Mouse (Mus musculus) small intestine, adult 2 months (tissue): ENCODE measurements around the gene Tnik. TPM values are rescaled to one million over a fixed set of nuclear protein-coding genes. Genes with fewer than 3 reads are reported as not detected.

Experiments used
- H3K27ac ChIP-seq: fragments of 200-500 bp; 2 replicates; pipeline ENCODE4 v1.5.1; 2012; ENCODE audit warnings: low read depth, low read length, control low read depth, inconsistent platforms; ENCODE audit not compliant: insufficient read depth
- H3K27me3 ChIP-seq: fragments of 200-500 bp; 2 replicates; pipeline ENCODE4 v1.6.1; 2012; ENCODE audit warnings: mild to moderate bottlenecking, moderate library complexity, low read length, inconsistent platforms; ENCODE audit not compliant: control insufficient read depth, insufficient read depth
- H3K36me3 ChIP-seq: fragments of 200-500 bp; 2 replicates; pipeline ENCODE4 v1.6.1; 2012; ENCODE audit warnings: mild to moderate bottlenecking, low read length, control low read depth, inconsistent platforms; ENCODE audit not compliant: control insufficient read depth, insufficient read depth
- H3K4me1 ChIP-seq: fragments of 200-500 bp; 2 replicates; pipeline ENCODE4 v1.6.1; 2012; ENCODE audit warnings: low read length, inconsistent platforms, mixed read lengths; ENCODE audit not compliant: control insufficient read depth, insufficient read depth, insufficient read length
- H3K4me3 ChIP-seq: fragments of 200-500 bp; 2 replicates; pipeline ENCODE4 v1.5.1; 2012; ENCODE audit warnings: low read depth, mild to moderate bottlenecking, control low read depth, inconsistent platforms, low read length, moderate library complexity
- CTCF ChIP-seq: fragments of 200-500 bp; IDR thresholded peaks from 2 replicates; pipeline ENCODE4 v1.5.1; 2012; ENCODE audit warnings: low read depth, mild to moderate bottlenecking, control low read depth, inconsistent platforms, low read length, moderate library complexity, mixed read lengths; ENCODE audit not compliant: insufficient replicate concordance, insufficient read length; ENCODE audit errors: extremely low read depth
- POLR2A ChIP-seq: fragments of 200-500 bp; IDR thresholded peaks from 2 replicates; pipeline ENCODE4 v1.6.1; 2012; ENCODE audit warnings: low read depth, mild to moderate bottlenecking, control low read depth, inconsistent platforms, low read length, moderate library complexity
- WGBS: fragments of 180-500 bp; shearing (Covaris S2); methylation state at CpG from one replicate; pipeline ENCODE4 v1.1.7; 2018; 5-methylcytosine and 5-hydroxymethylcytosine counted together
- polyA plus RNA-seq: library from polyadenylated mRNA; depleted of rRNA; stranded (reverse); fragments of >200 nt; gene quantifications from 2 replicates; pipeline ENCODE4 v1.2.3, GENCODE M21; 2012

Tnik gene
- polyA plus RNA-seq, 1 experiment = 10.8 TPM

GRCm38 (mm10) chr3:28643252-28643947 lies 380.4 kb downstream of the Tnik start:
- 86% methylated on average over 9 of the region's 9 CpGs for WGBS
- no peaks in the 10 kb centered on the region for H3K4me1 ChIP-seq
- no peak for TF ChIP-seq POLR2A
- no peak for TF ChIP-seq CTCF
- no peaks in the 10 kb centered on the region for H3K27me3 ChIP-seq
- H3K27ac ChIP-seq = no peak overlapping the region
- H3K36me3 ChIP-seq = peaks cover 24% of the 10 kb centered on the region
- no peak overlapping the region for H3K4me3 ChIP-seq

GRCm38 (mm10) chr3:28652574-28652973 lies 389.6 kb downstream of the Tnik start:
- Histone ChIP-seq H3K27ac (no peak overlapping the region), H3K4me1 (no peaks in the 10 kb centered on the region), H3K27me3 (no peaks in the 10 kb centered on the region), H3K4me3 (no peak overlapping the region), H3K36me3 (peaks cover 50% of the 10 kb centered on the region)
- WGBS = 92% methylated on average over 3 of the region's 3 CpGs
- no peak for TF ChIP-seq CTCF

GRCm38 (mm10) chr3:28653043-28653442 lies 390.0 kb downstream of the Tnik start:
- Histone ChIP-seq H3K4me3 (no peak overlapping the region), H3K36me3 (peaks cover 47% of the 10 kb centered on the region), H3K27ac (no peak overlapping the region), H3K27me3 (no peaks in the 10 kb centered on the region), H3K4me1 (no peaks in the 10 kb centered on the region)
- no peak for TF ChIP-seq POLR2A
- no peak for TF ChIP-seq CTCF
- WGBS = 92% methylated on average over 3 of the region's 3 CpGs

- Histone ChIP-seq H3K27me3 (no peaks in the 10 kb centered on the region), H3K27ac (no peak overlapping the region), H3K4me3 (no peak overlapping the region), H3K36me3 (peaks cover 40% of the 10 kb centered on the region), H3K4me1 (no peaks in the 10 kb centered on the region)
- no peak for TF ChIP-seq CTCF
- TF ChIP-seq POLR2A = no peak
Measured at GRCm38 (mm10) chr3:28654740-28655139, 391.7 kb downstream of the Tnik start.

GRCm38 (mm10) chr3:28658349-28658748 lies 395.3 kb downstream of the Tnik start:
- no peak overlapping the region for H3K27ac ChIP-seq
- H3K4me1 ChIP-seq = no peaks in the 10 kb centered on the region
- 42% methylated on average over 1 of the region's 1 CpGs for WGBS
- no peaks in the 10 kb centered on the region for H3K27me3 ChIP-seq
- no peak overlapping the region for H3K4me3 ChIP-seq
- no peak; the same call in 1 of the 2 replicates for TF ChIP-seq CTCF
- TF ChIP-seq POLR2A = no peak
- peaks cover 42% of the 10 kb centered on the region for H3K36me3 ChIP-seq

- no peaks in the 10 kb centered on the region; the same call in 1 of the 2 replicates for H3K4me1 ChIP-seq
Measured at GRCm38 (mm10) chr3:28680851-28681250, 417.8 kb downstream of the Tnik start.

GRCm38 (mm10) chr3:28681866-28682265 lies 418.9 kb downstream of the Tnik start:
- no peaks in the 10 kb centered on the region for H3K36me3 ChIP-seq
- no peaks in the 10 kb centered on the region for H3K27me3 ChIP-seq
- H3K27ac ChIP-seq = no peak overlapping the region
- H3K4me3 ChIP-seq = no peak overlapping the region
- no peaks in the 10 kb centered on the region; the same call in 1 of the 2 replicates for H3K4me1 ChIP-seq
- TF ChIP-seq POLR2A (no peak), CTCF (no peak)
- 16% methylated on average over 6 of the region's 6 CpGs for WGBS

More at GRCm38 (mm10) chr3:28680851-28681250, 417.8 kb downstream of the Tnik start:
- TF ChIP-seq POLR2A (no peak), CTCF (no peak)
- Histone ChIP-seq H3K36me3 (no peaks in the 10 kb centered on the region), H3K4me3 (no peak overlapping the region), H3K27me3 (no peaks in the 10 kb centered on the region), H3K27ac (no peak overlapping the region)
- 82% methylated on average over 7 of the region's 7 CpGs for WGBS

GRCm38 (mm10) chr3:28682411-28682810 lies 419.4 kb downstream of the Tnik start:
- H3K36me3 ChIP-seq = no peaks in the 10 kb centered on the region
- H3K27me3 ChIP-seq = no peaks in the 10 kb centered on the region
- no peak overlapping the region for H3K27ac ChIP-seq
- WGBS = 77% methylated on average over 3 of the region's 3 CpGs
- H3K4me1 ChIP-seq = no peaks in the 10 kb centered on the region; the same call in 1 of the 2 replicates
- no peak for TF ChIP-seq CTCF
- no peak for TF ChIP-seq POLR2A
- H3K4me3 ChIP-seq = no peak overlapping the region
